Mouse (Mus musculus): Measurements from ENCODE around the gene Zfp760. TPM values are rescaled to one million over a fixed set of nuclear protein-coding genes. Genes with fewer than 3 reads are reported as not detected.
A peak's percentile ranks its signal among the peaks of the same experiment; 100 is the strongest.
"Not testable (repeated sequence)": the region's sequence is repeated elsewhere in the genome, so short reads cannot be mapped to it uniquely, and the experiment has no call there.

Gene Zfp760
- polyA plus RNA-seq (2014; fragmentation: Nextera tagmentation; extraction: Ambion mirVana), result 25.5 and 27.2 TPM in 2 replicates

GRCm38 (mm10) chr17:21707343-21707996 is at the start of gene Zfp760:
TSS of gene Zfp760 (plus strand) at chr17:21707741.
- Histone ChIP-seq H3K9me3 (ENCODE audit: control insufficient read depth, low read length) (no peaks in the 10 kb centered on the region), H3K27me3 (ENCODE audit: control insufficient read depth, insufficient read depth, low read length) (no peaks in the 10 kb centered on the region), H3K4me1 (ENCODE audit: control insufficient read depth, insufficient read depth, low read length) (peaks cover 2% of the 10 kb centered on the region; the same call in 1 of the 2 replicates), H3K4me2 (peak within 1 kb of the TSS; percentile 51), H3K36me3 (ENCODE audit: control insufficient read depth, insufficient read depth, low read length) (no peaks in the 10 kb centered on the region), H3K9ac (ENCODE audit: low read length) (peak within 1 kb of the TSS; percentile 79), H3K4me3 (ENCODE audit: low read depth, low read length) (peak within 1 kb of the TSS; percentile 56), H3K27ac (ENCODE audit: low read depth, low read length) (peak within 1 kb of the TSS; percentile 87)
- DNase-seq (ENCODE audit: low spot score, missing footprints), result peak; percentile 97
- 3% methylated on average over 26 of the region's 26 CpGs for WGBS
- ATAC-seq (ENCODE audit: low FRiP score), result peak; percentile 98

DNA sequence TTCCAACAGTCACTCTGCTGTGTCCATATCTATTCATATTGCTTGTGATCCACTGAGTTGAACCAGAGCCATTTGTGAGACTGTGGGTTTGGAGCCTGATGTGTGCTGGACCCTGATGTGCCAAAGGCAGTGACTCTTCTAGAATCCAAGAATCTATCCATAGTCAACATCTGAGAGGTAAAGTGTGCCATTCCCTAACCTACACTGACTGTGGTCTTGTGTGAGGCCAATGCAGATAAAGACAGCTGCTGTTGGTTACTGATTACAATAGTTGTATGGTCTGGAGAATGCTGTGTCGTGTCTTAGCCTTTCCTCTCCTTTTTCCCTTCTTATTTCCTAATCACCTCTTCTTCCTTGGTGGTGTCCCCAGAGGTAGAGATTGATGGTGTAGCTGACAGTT is 28.7 kb upstream of the Zfp760 start:
- H3K9me3 ChIP-seq (ENCODE audit: control insufficient read depth, low read length); H3K4me1 ChIP-seq (ENCODE audit: control insufficient read depth, insufficient read depth, low read length); ATAC-seq (ENCODE audit: low FRiP score); H3K9ac ChIP-seq (ENCODE audit: low read length); DNase-seq (ENCODE audit: low spot score, missing footprints); H3K4me2 ChIP-seq; H3K27me3 ChIP-seq (ENCODE audit: control insufficient read depth, insufficient read depth, low read length); H3K36me3 ChIP-seq (ENCODE audit: control insufficient read depth, insufficient read depth, low read length); H3K4me3 ChIP-seq (ENCODE audit: low read depth, low read length); H3K27ac ChIP-seq (ENCODE audit: low read depth, low read length): not testable (repeated sequence)
- 16% methylated on average over 1 of the region's 1 CpGs for WGBS

GRCm38 (mm10) chr17:21679273-21680018 is 28.1 kb upstream of the Zfp760 start:
- Histone ChIP-seq H3K9ac (ENCODE audit: low read length) (peak overlapping the region; percentile 34), H3K27me3 (ENCODE audit: control insufficient read depth, insufficient read depth, low read length) (no peaks in the 10 kb centered on the region), H3K36me3 (ENCODE audit: control insufficient read depth, insufficient read depth, low read length) (no peaks in the 10 kb centered on the region), H3K4me1 (ENCODE audit: control insufficient read depth, insufficient read depth, low read length) (no peaks in the 10 kb centered on the region), H3K9me3 (ENCODE audit: control insufficient read depth, low read length) (no peaks in the 10 kb centered on the region), H3K27ac (ENCODE audit: low read depth, low read length) (0 out of 2 replicates have a peak overlapping the region, but pooled peaks have one; percentile 35), H3K4me2 (peak overlapping the region; percentile 40), H3K4me3 (ENCODE audit: low read depth, low read length) (peak overlapping the region; percentile 41)
- peak; percentile 100 for ATAC-seq (ENCODE audit: low FRiP score)
- peak; percentile 94 for DNase-seq (ENCODE audit: low spot score, missing footprints)
- WGBS, result 4% methylated on average over 9 of the region's 9 CpGs

- peak overlapping the region; percentile 34; the same call in 1 of the 2 replicates for H3K9ac ChIP-seq (ENCODE audit: low read length)
- H3K9me3 ChIP-seq (ENCODE audit: control insufficient read depth, low read length); H3K27me3 ChIP-seq (ENCODE audit: control insufficient read depth, insufficient read depth, low read length); H3K36me3 ChIP-seq (ENCODE audit: control insufficient read depth, insufficient read depth, low read length); H3K4me1 ChIP-seq (ENCODE audit: control insufficient read depth, insufficient read depth, low read length); H3K27ac ChIP-seq (ENCODE audit: low read depth, low read length): not testable (repeated sequence)
- ATAC-seq (ENCODE audit: low FRiP score) (peak; percentile 91), DNase-seq (ENCODE audit: low spot score, missing footprints) (peak; percentile 93)
- WGBS, result 0% methylated on average over 10 of the region's 10 CpGs
- H3K4me3 ChIP-seq (ENCODE audit: low read depth, low read length), result peak overlapping the region; percentile 41
- H3K4me2 ChIP-seq, result peak overlapping the region; percentile 40
Observed at GRCm38 (mm10) chr17:21680019-21680376, 27.5 kb upstream of the Zfp760 start.

DNA sequence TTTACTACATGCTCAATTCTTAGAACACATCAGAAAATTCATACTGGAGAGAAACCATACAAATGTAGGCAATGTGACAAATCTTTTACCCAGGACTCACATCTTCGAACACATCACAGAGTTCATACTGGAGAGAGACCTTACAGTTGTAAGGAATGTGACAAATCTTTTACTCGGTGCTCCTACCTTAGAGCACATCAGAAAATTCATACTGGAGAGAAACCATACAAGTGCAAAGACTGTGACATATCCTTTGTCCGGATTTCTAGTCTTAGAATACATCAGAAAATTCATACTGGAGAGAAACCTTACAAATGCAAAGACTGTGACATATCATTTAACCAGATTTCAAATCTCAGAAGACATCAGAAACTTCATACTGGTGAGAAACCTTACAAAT is 16.0 kb upstream of the Zfp760 start, which contains the start of gene Gm10226:
Gene Gm10226 (plus strand): TSS at position 301 of the 400 bp plus-strand sequence.
- 80% methylated on average over 3 of the region's 3 CpGs for WGBS
- no peak for ATAC-seq (ENCODE audit: low FRiP score)
- H3K27ac ChIP-seq (ENCODE audit: low read depth, low read length), result no peak within 1 kb of the TSS
- H3K4me1 ChIP-seq (ENCODE audit: control insufficient read depth, insufficient read depth, low read length), result no peaks in the 10 kb centered on the region
- no peak within 1 kb of the TSS for H3K4me2 ChIP-seq
- H3K36me3 ChIP-seq (ENCODE audit: control insufficient read depth, insufficient read depth, low read length), result peaks cover 3% of the 10 kb centered on the region; the same call in 1 of the 2 replicates
- H3K4me3 ChIP-seq (ENCODE audit: low read depth, low read length), result no peak within 1 kb of the TSS
- H3K27me3 ChIP-seq (ENCODE audit: control insufficient read depth, insufficient read depth, low read length), result no peaks in the 10 kb centered on the region
- no peak within 1 kb of the TSS for H3K9ac ChIP-seq (ENCODE audit: low read length)
- no peak for DNase-seq (ENCODE audit: low spot score, missing footprints)
- H3K9me3 ChIP-seq (ENCODE audit: control insufficient read depth, low read length), result no peaks in the 10 kb centered on the region

DNA sequence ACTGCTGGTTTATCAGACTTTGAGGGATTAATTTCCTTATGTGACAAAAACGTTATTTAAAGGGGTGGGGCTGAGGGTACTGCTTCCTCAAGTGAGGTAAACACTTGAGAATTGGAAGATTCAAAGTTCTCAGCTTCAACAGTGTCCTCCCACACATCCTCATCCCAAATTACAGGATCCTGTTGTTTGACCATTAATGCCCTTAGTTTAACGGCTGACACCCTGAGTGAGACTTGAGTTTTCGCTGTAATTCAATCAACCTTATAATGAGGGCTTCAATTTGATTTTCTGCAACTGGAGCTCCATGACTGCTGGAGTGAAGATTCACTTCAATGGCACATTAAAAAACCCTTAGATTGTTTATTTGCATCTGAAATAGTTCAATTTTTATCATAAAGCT is 14.2 kb upstream of the Zfp760 start:
- H3K4me2 ChIP-seq, result no peak overlapping the region
- H3K27me3 ChIP-seq (ENCODE audit: control insufficient read depth, insufficient read depth, low read length), result no peaks in the 10 kb centered on the region
- DNase-seq (ENCODE audit: low spot score, missing footprints), result no peak
- H3K36me3 ChIP-seq (ENCODE audit: control insufficient read depth, insufficient read depth, low read length), result peaks cover 3% of the 10 kb centered on the region; the same call in 1 of the 2 replicates
- no peak overlapping the region for H3K9ac ChIP-seq (ENCODE audit: low read length)
- no peak overlapping the region for H3K27ac ChIP-seq (ENCODE audit: low read depth, low read length)
- 74% methylated on average over 3 of the region's 3 CpGs for WGBS
- ATAC-seq (ENCODE audit: low FRiP score), result no peak
- no peaks in the 10 kb centered on the region for H3K9me3 ChIP-seq (ENCODE audit: control insufficient read depth, low read length)
- H3K4me3 ChIP-seq (ENCODE audit: low read depth, low read length), result no peak overlapping the region
- H3K4me1 ChIP-seq (ENCODE audit: control insufficient read depth, insufficient read depth, low read length), result no peaks in the 10 kb centered on the region

GRCm38 (mm10) chr17:21696073-21696472 is 11.5 kb upstream of the Zfp760 start:
- no peak overlapping the region for H3K9ac ChIP-seq (ENCODE audit: low read length)
- H3K4me3 ChIP-seq (ENCODE audit: low read depth, low read length), result no peak overlapping the region
- DNase-seq (ENCODE audit: low spot score, missing footprints), result no peak
- no peaks in the 10 kb centered on the region for H3K9me3 ChIP-seq (ENCODE audit: control insufficient read depth, low read length)
- no peaks in the 10 kb centered on the region for H3K4me1 ChIP-seq (ENCODE audit: control insufficient read depth, insufficient read depth, low read length)
- ATAC-seq (ENCODE audit: low FRiP score), result no peak
- no peak overlapping the region for H3K27ac ChIP-seq (ENCODE audit: low read depth, low read length)
- no peaks in the 10 kb centered on the region for H3K36me3 ChIP-seq (ENCODE audit: control insufficient read depth, insufficient read depth, low read length)
- H3K4me2 ChIP-seq, result no peak overlapping the region
- H3K27me3 ChIP-seq (ENCODE audit: control insufficient read depth, insufficient read depth, low read length), result no peaks in the 10 kb centered on the region

GRCm38 (mm10) chr17:21702281-21703240 is 5.0 kb upstream of the Zfp760 start:
- no peak overlapping the region for H3K4me2 ChIP-seq
- no peak overlapping the region for H3K9ac ChIP-seq (ENCODE audit: low read length)
- ATAC-seq (ENCODE audit: low FRiP score) (no peak), DNase-seq (ENCODE audit: low spot score, missing footprints) (no peak)
- H3K27me3 ChIP-seq (ENCODE audit: control insufficient read depth, insufficient read depth, low read length), result no peaks in the 10 kb centered on the region
- no peak overlapping the region for H3K27ac ChIP-seq (ENCODE audit: low read depth, low read length)
- WGBS, result 53% methylated on average over 5 of the region's 5 CpGs
- no peaks in the 10 kb centered on the region for H3K4me1 ChIP-seq (ENCODE audit: control insufficient read depth, insufficient read depth, low read length)
- no peaks in the 10 kb centered on the region for H3K9me3 ChIP-seq (ENCODE audit: control insufficient read depth, low read length)
- no peak overlapping the region for H3K4me3 ChIP-seq (ENCODE audit: low read depth, low read length)
- no peaks in the 10 kb centered on the region for H3K36me3 ChIP-seq (ENCODE audit: control insufficient read depth, insufficient read depth, low read length)

Measured in midbrain, embryonic 11.5 days (tissue).